Mouse (Mus musculus) hindbrain, embryonic 10.5 days (tissue): ENCODE measurements around the gene Acly. TPM values are rescaled to one million over a fixed set of nuclear protein-coding genes. Genes with fewer than 3 reads are reported as not detected.

Experiments used
- DNase-seq: peaks from one replicate; pipeline ENCODE4 v3.0.0-alpha.2; 2017; ENCODE audit warnings: low spot score
- H3K27ac ChIP-seq: fragments of 300-500 bp; sonication (generic); 2 replicates; pipeline ENCODE4 v1.5.1; 2016; ENCODE audit warnings: mild to moderate bottlenecking, moderate library complexity
- H3K27me3 ChIP-seq: fragments of 300-500 bp; sonication (generic); 2 replicates; pipeline ENCODE4 v1.6.1; 2016; ENCODE audit warnings: mild to moderate bottlenecking; ENCODE audit not compliant: poor library complexity, insufficient read depth, severe bottlenecking
- H3K36me3 ChIP-seq: fragments of 300-500 bp; sonication (generic); 2 replicates; pipeline ENCODE4 v1.6.1; 2016; ENCODE audit warnings: mild to moderate bottlenecking, moderate library complexity
- H3K4me1 ChIP-seq: fragments of 300-500 bp; sonication (generic); replicated peaks from 2 replicates; pipeline ENCODE4 v1.6.1; 2016; ENCODE audit warnings: mild to moderate bottlenecking
- H3K4me3 ChIP-seq: fragments of 300-500 bp; sonication (generic); 2 replicates; pipeline ENCODE4 v1.5.1; 2016; ENCODE audit warnings: mild to moderate bottlenecking, moderate library complexity
- H3K9me3 ChIP-seq: fragments of 300-500 bp; sonication (generic); 2 replicates; pipeline ENCODE4 v1.6.1; 2016; ENCODE audit warnings: mild to moderate bottlenecking, moderate library complexity
- WGBS: fragments of 180-500 bp; shearing (Covaris S2); methylation state at CpG from one replicate; pipeline ENCODE4 v1.1.7; 2016; 5-methylcytosine and 5-hydroxymethylcytosine counted together
- polyA plus RNA-seq: library from polyadenylated mRNA; unstranded; fragments of >200 nt; fragmentation: Nextera tagmentation; extraction: Ambion mirVana; gene quantifications from 2 replicates; pipeline ENCODE4 v1.2.1, GENCODE M21; 2016

Gene Acly
- polyA plus RNA-seq, 1 experiment from 2014 or later, result 388 TPM

GRCm38 (mm10) chr11:100518188-100518591 is 9.6 kb downstream of the Acly start:
- no peak for DNase-seq
- H3K9me3 ChIP-seq, result no peaks in the 10 kb centered on the region
- H3K4me1 ChIP-seq, result peaks cover 11% of the 10 kb centered on the region; the same call in 1 of the 2 replicates
- H3K27me3 ChIP-seq, result no peaks in the 10 kb centered on the region
- WGBS, result 83% methylated on average over 5 of the region's 5 CpGs
- H3K27ac ChIP-seq, result no peak overlapping the region
- peaks cover 100% of the 10 kb centered on the region for H3K36me3 ChIP-seq
- no peak overlapping the region for H3K4me3 ChIP-seq

DNA sequence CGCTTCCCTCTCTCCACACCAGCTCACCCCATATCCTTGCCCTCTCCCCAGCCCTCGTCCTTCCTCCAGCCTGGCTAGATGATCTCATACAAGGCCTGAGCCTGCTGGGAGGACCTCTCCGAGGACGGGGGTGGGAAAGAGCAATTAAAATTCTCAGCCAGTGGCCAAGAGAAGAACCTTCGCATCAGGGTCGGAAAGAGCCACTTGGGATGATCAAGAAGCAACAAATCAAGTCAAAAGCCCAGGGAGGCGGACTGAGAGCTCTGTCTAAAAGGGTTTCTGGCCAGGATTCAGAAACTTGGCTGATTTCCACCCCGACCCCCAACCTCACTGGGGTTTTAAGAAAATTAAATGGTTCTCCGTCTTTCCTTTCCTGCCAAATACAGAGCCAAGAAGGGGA is 11.5 kb downstream of the Acly start:
- no peak for DNase-seq
- Histone ChIP-seq H3K27me3 (no peaks in the 10 kb centered on the region), H3K4me3 (no peak overlapping the region), H3K9me3 (no peaks in the 10 kb centered on the region), H3K36me3 (peaks cover 100% of the 10 kb centered on the region), H3K4me1 (peaks cover 11% of the 10 kb centered on the region; the same call in 1 of the 2 replicates), H3K27ac (no peak overlapping the region)
- WGBS, result 89% methylated on average over 9 of the region's 9 CpGs

DNA sequence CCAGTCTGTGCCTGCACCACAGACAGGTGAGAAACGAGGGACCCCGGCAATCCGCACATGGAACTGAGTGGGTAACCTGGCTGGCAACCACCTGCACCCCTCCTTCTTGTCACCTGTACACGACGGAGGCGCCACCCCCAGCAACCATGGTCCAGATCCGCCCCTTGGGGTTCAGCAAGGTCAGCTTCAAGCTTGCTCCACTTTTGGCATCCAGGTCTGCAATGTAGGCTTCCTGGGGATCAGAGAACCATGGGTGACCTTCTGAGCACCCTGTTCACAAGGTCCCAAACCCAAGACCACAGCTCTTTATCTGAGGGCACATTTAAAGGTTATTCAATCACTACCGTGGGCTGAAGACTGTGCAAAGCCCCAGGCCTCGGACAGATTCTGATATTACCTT is 12.0 kb downstream of the Acly start:
- DNase-seq, result no peak
- H3K27ac ChIP-seq, result no peak overlapping the region
- H3K4me1 ChIP-seq, result peaks cover 11% of the 10 kb centered on the region; the same call in 1 of the 2 replicates
- no peaks in the 10 kb centered on the region for H3K9me3 ChIP-seq
- 95% methylated on average over 9 of the region's 9 CpGs for WGBS
- H3K27me3 ChIP-seq, result no peaks in the 10 kb centered on the region
- peaks cover 100% of the 10 kb centered on the region for H3K36me3 ChIP-seq
- no peak overlapping the region for H3K4me3 ChIP-seq

DNA sequence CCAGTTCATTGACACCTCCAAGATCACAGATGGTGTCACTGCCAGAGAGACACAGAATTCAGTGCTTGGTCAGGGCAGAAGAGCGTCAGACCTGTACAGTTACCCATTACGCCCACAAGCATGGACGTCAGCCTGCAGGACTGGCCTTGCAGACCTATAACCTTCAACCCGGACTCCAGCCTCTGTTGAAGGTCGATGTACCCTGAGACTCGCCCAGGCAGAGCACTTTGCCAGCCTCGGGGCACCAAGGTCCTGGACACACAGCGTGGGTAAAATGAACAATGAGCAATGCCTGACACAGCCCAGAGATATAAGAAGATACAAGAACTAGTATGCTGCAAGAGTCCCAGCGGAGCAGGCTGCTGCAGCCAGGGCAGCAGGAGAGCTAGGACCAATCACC is 12.7 kb downstream of the Acly start:
- H3K36me3 ChIP-seq, result peaks cover 100% of the 10 kb centered on the region
- WGBS, result 95% methylated on average over 9 of the region's 9 CpGs
- no peak for DNase-seq
- no peak overlapping the region for H3K4me3 ChIP-seq
- no peaks in the 10 kb centered on the region for H3K27me3 ChIP-seq
- no peak overlapping the region for H3K27ac ChIP-seq
- peaks cover 11% of the 10 kb centered on the region; the same call in 1 of the 2 replicates for H3K4me1 ChIP-seq
- no peaks in the 10 kb centered on the region for H3K9me3 ChIP-seq

DNA sequence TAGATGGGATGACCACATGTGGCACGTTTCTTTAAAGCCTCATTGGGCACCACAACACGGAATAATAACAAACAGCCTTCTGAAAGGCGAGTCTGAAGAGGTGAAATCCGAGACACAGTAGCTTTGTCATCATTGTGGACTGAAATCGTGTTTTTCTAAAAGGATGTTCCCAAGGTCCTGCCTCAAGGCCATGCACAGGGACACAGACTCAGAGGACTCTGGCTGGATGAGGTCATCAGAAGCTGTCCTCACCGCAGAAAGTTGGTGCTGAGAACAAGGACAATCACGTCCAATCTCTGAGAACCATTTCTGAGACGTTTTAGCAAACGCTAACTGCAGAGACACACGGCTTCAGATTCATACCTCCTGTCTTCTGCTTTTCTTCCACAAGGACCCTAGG is 14.1 kb downstream of the Acly start:
- Histone ChIP-seq H3K4me1 (0 out of 2 replicates have a peak, but pooled peaks cover under 1% of the 10 kb centered on the region), H3K36me3 (peaks cover 100% of the 10 kb centered on the region), H3K9me3 (no peaks in the 10 kb centered on the region), H3K27ac (no peak overlapping the region), H3K4me3 (no peak overlapping the region), H3K27me3 (no peaks in the 10 kb centered on the region)
- DNase-seq, result no peak
- WGBS, result 87% methylated on average over 10 of the region's 10 CpGs

- DNase-seq, result no peak
- Histone ChIP-seq H3K27me3 (no peaks in the 10 kb centered on the region), H3K27ac (no peak overlapping the region), H3K9me3 (no peaks in the 10 kb centered on the region), H3K36me3 (peaks cover 100% of the 10 kb centered on the region), H3K4me1 (no peaks in the 10 kb centered on the region), H3K4me3 (no peak overlapping the region)
- 84% methylated on average over 1 of the region's 1 CpGs for WGBS
Observed at GRCm38 (mm10) chr11:100512384-100512783, 15.4 kb downstream of the Acly start.

- Histone ChIP-seq H3K27ac (no peak overlapping the region), H3K36me3 (peaks cover 100% of the 10 kb centered on the region), H3K4me1 (no peaks in the 10 kb centered on the region), H3K4me3 (no peak overlapping the region), H3K9me3 (no peaks in the 10 kb centered on the region), H3K27me3 (no peaks in the 10 kb centered on the region)
- DNase-seq, result no peak
- 97% methylated on average over 2 of the region's 2 CpGs for WGBS
Observed at GRCm38 (mm10) chr11:100510556-100510955, 17.2 kb downstream of the Acly start.

DNA sequence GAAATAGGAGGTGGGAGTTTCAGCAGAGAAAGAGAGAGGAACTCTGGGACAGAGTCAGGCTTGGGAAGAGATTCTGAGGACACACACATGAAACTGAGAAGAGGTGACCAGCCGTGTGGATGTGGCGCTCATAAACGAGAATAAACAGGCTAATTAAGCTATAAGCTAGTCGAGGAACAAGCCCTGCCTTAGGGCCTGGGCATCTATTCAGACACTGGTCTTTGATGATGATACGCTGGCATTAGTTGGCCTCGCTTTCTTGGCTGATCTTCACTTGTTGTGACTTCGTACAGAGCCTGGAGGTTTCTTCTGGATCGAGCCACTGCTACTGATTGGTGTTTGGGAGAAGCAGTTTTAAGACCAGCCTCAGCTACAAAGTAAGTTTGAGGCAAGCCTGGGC is 21.8 kb downstream of the Acly start:
- H3K36me3 ChIP-seq, result peaks cover 100% of the 10 kb centered on the region
- no peak for DNase-seq
- 0 out of 2 replicates have a peak, but pooled peaks cover 2% of the 10 kb centered on the region for H3K4me1 ChIP-seq
- no peak overlapping the region for H3K4me3 ChIP-seq
- no peaks in the 10 kb centered on the region for H3K27me3 ChIP-seq
- WGBS, result 93% methylated on average over 8 of the region's 8 CpGs
- H3K27ac ChIP-seq, result no peak overlapping the region
- H3K9me3 ChIP-seq, result no peaks in the 10 kb centered on the region

DNA sequence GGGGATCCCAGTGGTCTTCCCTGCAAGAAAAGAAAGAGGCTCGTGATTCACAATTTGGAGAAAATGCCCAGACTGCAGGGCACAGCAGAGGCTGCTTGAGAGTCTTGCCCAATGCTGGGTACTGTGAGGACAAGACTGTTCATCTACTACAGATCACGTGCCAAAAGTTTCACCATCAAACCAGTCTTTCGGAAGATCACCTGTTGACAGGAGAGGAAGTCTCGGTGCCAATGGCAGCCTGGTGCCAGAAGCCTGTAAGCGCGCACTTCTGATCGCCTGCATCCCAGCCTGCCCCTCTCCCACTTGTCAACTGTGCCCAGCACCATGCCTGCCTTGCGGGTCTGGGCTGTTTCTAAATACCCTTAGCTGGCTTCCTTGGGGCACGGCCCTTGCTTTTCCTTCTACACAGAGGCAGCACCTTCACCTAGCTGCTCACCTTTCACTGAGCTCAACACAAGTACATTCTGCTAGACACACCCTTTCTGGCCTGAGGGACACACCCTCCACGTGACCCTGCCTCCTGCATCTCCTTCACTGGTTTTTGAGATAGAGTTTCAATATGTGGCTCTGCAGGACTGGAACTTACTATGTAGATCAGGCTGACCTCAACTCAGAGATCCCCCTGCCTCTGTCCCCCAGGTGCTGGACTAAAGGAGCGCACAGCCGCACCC is 22.7 kb downstream of the Acly start:
- peaks cover 100% of the 10 kb centered on the region for H3K36me3 ChIP-seq
- 0 out of 2 replicates have a peak, but pooled peaks cover 2% of the 10 kb centered on the region for H3K4me1 ChIP-seq
- no peaks in the 10 kb centered on the region for H3K27me3 ChIP-seq
- H3K27ac ChIP-seq, result no peak overlapping the region
- no peak for DNase-seq
- WGBS, result 94% methylated on average over 12 of the region's 12 CpGs
- H3K4me3 ChIP-seq, result no peak overlapping the region
- no peaks in the 10 kb centered on the region for H3K9me3 ChIP-seq

DNA sequence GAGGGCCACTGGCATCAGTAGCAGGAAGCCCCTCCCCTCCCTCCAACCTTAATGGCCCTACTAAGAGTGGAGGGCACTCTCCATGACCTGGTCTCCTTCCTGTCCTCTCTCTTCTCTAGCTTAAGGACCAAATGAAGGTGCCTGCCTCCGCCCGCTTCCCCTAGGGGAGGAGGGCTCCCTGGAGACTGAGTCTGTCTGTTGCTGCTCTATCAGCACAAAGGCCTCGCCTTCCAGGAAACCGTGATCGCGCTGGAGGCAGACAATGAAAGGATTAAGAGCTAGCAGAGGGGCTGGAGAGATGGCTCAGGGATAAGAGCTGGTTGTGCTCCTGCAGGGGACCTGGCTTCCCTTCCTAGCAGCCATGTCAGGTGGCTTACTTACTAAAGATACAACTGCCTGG is 26.5 kb downstream of the Acly start:
- H3K4me3 ChIP-seq, result no peak overlapping the region
- H3K4me1 ChIP-seq, result 0 out of 2 replicates have a peak, but pooled peaks cover 2% of the 10 kb centered on the region
- no peak for DNase-seq
- WGBS, result 47% methylated on average over 6 of the region's 6 CpGs
- no peaks in the 10 kb centered on the region for H3K9me3 ChIP-seq
- H3K36me3 ChIP-seq, result peaks cover 100% of the 10 kb centered on the region
- 0 out of 2 replicates have a peak overlapping the region, but pooled peaks have one; percentile 8 for H3K27ac ChIP-seq
- H3K27me3 ChIP-seq, result no peaks in the 10 kb centered on the region

DNA sequence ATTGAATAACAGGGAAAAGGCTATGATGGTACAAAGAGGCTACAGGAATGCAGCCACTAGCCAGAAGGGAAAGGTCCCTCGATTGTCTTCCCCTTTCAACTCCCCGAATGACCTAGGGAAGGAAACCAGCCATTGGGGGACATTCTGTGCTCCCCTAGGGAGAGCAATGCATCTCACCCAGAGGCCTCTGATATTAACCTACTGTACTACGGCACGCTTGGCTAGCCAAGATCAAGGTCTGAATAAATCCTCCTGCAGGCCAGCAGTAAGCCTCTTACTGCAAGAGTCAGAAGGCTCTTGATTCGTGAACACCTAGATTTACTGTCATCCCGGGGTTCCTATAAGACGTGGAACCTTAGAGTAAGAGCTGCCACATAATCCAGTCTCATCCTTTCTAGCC is 27.1 kb downstream of the Acly start:
- Histone ChIP-seq H3K4me1 (0 out of 2 replicates have a peak, but pooled peaks cover 2% of the 10 kb centered on the region), H3K36me3 (peaks cover 100% of the 10 kb centered on the region), H3K27me3 (no peaks in the 10 kb centered on the region), H3K27ac (no peak overlapping the region), H3K9me3 (no peaks in the 10 kb centered on the region), H3K4me3 (no peak overlapping the region)
- no peak for DNase-seq
- WGBS, result 90% methylated on average over 7 of the region's 7 CpGs

- 90% methylated on average over 3 of the region's 3 CpGs for WGBS
- H3K4me3 ChIP-seq, result no peak overlapping the region
- no peak for DNase-seq
- no peaks in the 10 kb centered on the region for H3K27me3 ChIP-seq
- no peak overlapping the region for H3K27ac ChIP-seq
- H3K36me3 ChIP-seq, result peaks cover 100% of the 10 kb centered on the region
- 0 out of 2 replicates have a peak, but pooled peaks cover 2% of the 10 kb centered on the region for H3K4me1 ChIP-seq
- no peaks in the 10 kb centered on the region for H3K9me3 ChIP-seq
Observed at GRCm38 (mm10) chr11:100500241-100500640, 27.6 kb downstream of the Acly start.

DNA sequence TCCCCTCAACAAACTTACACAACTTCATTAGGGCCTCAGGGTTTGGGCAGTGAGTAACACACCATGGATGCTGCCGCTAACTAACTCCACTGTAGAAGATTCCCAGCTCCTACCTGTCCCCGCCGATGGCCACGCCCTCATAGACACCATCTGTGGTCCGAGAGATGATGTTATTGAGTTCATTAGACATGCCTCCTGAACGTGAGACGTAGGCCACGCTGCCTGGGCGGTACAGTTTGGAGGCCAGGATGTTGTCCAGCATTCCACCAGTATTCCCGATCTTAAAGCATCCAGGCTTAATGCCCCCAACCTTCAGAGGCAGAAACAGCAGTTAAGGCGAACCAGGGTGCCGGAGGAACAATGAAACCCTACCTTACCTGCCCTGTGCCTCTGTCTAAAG is 34.0 kb downstream of the Acly start:
- Histone ChIP-seq H3K9me3 (no peaks in the 10 kb centered on the region), H3K4me3 (no peak overlapping the region), H3K27me3 (no peaks in the 10 kb centered on the region), H3K27ac (no peak overlapping the region), H3K36me3 (peaks cover 100% of the 10 kb centered on the region), H3K4me1 (no peaks in the 10 kb centered on the region)
- no peak for DNase-seq
- WGBS, result 95% methylated on average over 12 of the region's 12 CpGs
